Mouse (Mus musculus) heart, postnatal 10 days (tissue): Measurements from ENCODE around the gene Spp2. TPM values are rescaled to one million over a fixed set of nuclear protein-coding genes. Genes with fewer than 3 reads are reported as not detected.
A peak's percentile ranks its signal among the peaks of the same experiment; 100 is the strongest.
"Not testable (repeated sequence)": the region's sequence is repeated elsewhere in the genome, so short reads cannot be mapped to it uniquely, and the experiment has no call there.

ENCODE experiments used
- DNase-seq, 2 experiments: peaks; one replicate each; pipeline ENCODE4 v3.0.0; 2021
- intact Hi-C: fragments of 180-260 bp; cut with DNase I; formaldehyde crosslinking; loops from one replicate; pipeline ENCODE4 v1.15.1; 2025
- total RNA-seq, 2 experiments: library from RNA; stranded (reverse); gene quantifications; 2 replicates each; pipeline ENCODE4 v1.2.3; 2021

The Spp2 gene
- total RNA-seq, 2 experiments from 2014 or later: not detected

GRCm38 (mm10) chr1:88432601-88433000 is 25.8 kb downstream of the Spp2 start:
- intact Hi-C loops: no loop called here
- no peak for DNase-seq

GRCm38 (mm10) chr1:88433096-88433883 is 26.5 kb downstream of the Spp2 start:
- no peak for DNase-seq

GRCm38 (mm10) chr1:88434057-88434456 is 27.3 kb downstream of the Spp2 start:
- no peak for DNase-seq
- intact Hi-C loops: no loop called here

More at GRCm38 (mm10) chr1:88433096-88433883, 26.5 kb downstream of the Spp2 start:
- intact Hi-C loops: no loop called here

GRCm38 (mm10) chr1:88437206-88438126 is 30.7 kb downstream of the Spp2 start:
- DNase-seq: no peak
- intact Hi-C loops: no loop called here

GRCm38 (mm10) chr1:88443383-88443782 is 36.6 kb downstream of the Spp2 start:
- no peak for DNase-seq
- intact Hi-C loops: no loop called here

- DNase-seq: no peak
- intact Hi-C loops: no loop called here
Measured at GRCm38 (mm10) chr1:88445400-88445799, 38.6 kb downstream of the Spp2 start.

- no peak for DNase-seq
- intact Hi-C loops: no loop called here
Measured at GRCm38 (mm10) chr1:88446270-88447030, 39.7 kb downstream of the Spp2 start.

- intact Hi-C loops: no loop called here
- no peak for DNase-seq
Measured at GRCm38 (mm10) chr1:88447483-88447882, 40.7 kb downstream of the Spp2 start.

GRCm38 (mm10) chr1:88448094-88448493 is 41.3 kb downstream of the Spp2 start:
- intact Hi-C loops, DNase-seq: not testable (repeated sequence)

GRCm38 (mm10) chr1:88449741-88450140 is 43.0 kb downstream of the Spp2 start:
- intact Hi-C loops: no loop called here
- no peak for DNase-seq

GRCm38 (mm10) chr1:88450668-88451067 is 43.9 kb downstream of the Spp2 start:
- no peak for DNase-seq
- intact Hi-C loops: no loop called here

GRCm38 (mm10) chr1:88452198-88452597 is 45.4 kb downstream of the Spp2 start:
- no peak for DNase-seq
- intact Hi-C loops: no loop called here

GRCm38 (mm10) chr1:88454703-88455102 is 47.9 kb downstream of the Spp2 start:
- intact Hi-C loops: no loop called here
- DNase-seq: no peak

- intact Hi-C loops: loop anchor here (1.0 to 2.0 kb wide), 3 partner anchors 31 to 251 kb away; no protein-coding TSS in a partner anchor
- DNase-seq: no peak
Measured at GRCm38 (mm10) chr1:88455761-88456160, 49.0 kb downstream of the Spp2 start.

- peak; percentile 83 to 85 for DNase-seq
- intact Hi-C loops: loop anchor here (1.0 to 2.0 kb wide), 3 partner anchors 32 to 250 kb away; no protein-coding TSS in a partner anchor
Measured at GRCm38 (mm10) chr1:88456451-88457072, 49.8 kb downstream of the Spp2 start.

- DNase-seq: no peak
- intact Hi-C loops: no loop called here
Measured at GRCm38 (mm10) chr1:88459196-88459595, 52.4 kb downstream of the Spp2 start.

GRCm38 (mm10) chr1:88459655-88460054 is 52.9 kb downstream of the Spp2 start:
- no peak for DNase-seq
- intact Hi-C loops: no loop called here

- intact Hi-C loops: no loop called here
- DNase-seq: no peak
Measured at GRCm38 (mm10) chr1:88461096-88461495, 54.3 kb downstream of the Spp2 start.

- no peak for DNase-seq
- intact Hi-C loops: no loop called here
Measured at GRCm38 (mm10) chr1:88462484-88462883, 55.7 kb downstream of the Spp2 start.

GRCm38 (mm10) chr1:88463241-88463640 is 56.5 kb downstream of the Spp2 start:
- no peak for DNase-seq
- intact Hi-C loops: no loop called here
